Mouse (Mus musculus) monocyte, adult 5-6 weeks (primary cell): ENCODE data around the gene Ncoa5. TPM values are rescaled to one million over a fixed set of nuclear protein-coding genes. Genes with fewer than 3 reads are reported as not detected.

Experiments
- ATAC-seq: fragments of 153-309, 156-312 bp; replicated peaks from 2 replicates; pipeline ENCODE4 v1.8.0; 2017; ENCODE audit warnings: mild to moderate bottlenecking; ENCODE audit not compliant: low TSS enrichment, insufficient number of reproducible peaks, severe bottlenecking, poor library complexity, low FRiP score
- total RNA-seq: library from RNA; stranded (forward); fragments of 200-1000, 200-491, 200-594 nt; gene quantifications from 3 replicates; pipeline ENCODE4 v1.2.3, GENCODE M21; 2017

Gene Ncoa5
- total RNA-seq, 1 experiment from 2014 or later: 37.3 TPM

- ATAC-seq: no peak
These were observed 16.9 kb upstream of the Ncoa5 start for GRCm38 (mm10) chr2:165051566-165051965.

GRCm38 (mm10) chr2:165050826-165051548 lies 16.3 kb upstream of the Ncoa5 start:
- no peak for ATAC-seq

DNA sequence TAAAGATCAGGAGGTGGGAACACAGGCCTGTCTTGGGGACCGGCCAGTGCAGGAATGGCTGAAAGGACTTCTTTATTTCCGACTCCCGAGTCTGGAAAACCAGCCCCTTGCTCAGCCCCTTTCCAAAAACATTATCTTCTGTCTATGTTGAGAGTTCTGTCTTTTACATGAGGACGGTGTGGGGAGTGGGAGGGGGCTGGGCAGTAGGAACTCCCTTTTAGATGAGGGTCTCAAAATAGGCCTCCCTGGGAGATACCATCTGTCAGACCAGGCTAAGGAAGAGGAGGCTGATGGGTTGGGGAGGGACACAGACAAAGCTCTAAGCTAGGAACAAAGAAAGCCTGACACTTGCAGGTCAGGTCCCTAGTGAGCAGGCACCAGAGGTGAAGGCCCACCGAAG lies 14.4 kb upstream of the Ncoa5 start:
- 0 out of 2 replicates have a peak, but pooled peaks have one; percentile 40 for ATAC-seq

DNA sequence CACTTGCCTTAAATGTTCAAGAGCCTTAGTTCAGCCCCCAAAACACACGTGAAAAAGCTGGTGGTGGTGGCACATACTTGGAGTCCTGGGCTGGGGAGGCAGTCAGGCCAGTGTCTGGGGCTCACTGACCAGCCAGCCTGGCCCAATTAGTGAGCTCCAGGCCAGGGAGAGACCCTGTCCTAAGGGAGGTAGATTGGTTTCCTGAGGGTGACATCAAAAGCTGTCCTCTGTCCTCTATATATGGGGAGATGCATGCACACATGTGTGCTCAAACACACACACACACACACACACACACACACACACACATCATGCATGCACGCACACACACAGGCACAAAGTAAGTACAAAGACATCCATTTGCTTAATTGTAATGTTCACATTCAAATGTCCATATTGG lies 9.1 kb upstream of the Ncoa5 start:
- no peak for ATAC-seq

DNA sequence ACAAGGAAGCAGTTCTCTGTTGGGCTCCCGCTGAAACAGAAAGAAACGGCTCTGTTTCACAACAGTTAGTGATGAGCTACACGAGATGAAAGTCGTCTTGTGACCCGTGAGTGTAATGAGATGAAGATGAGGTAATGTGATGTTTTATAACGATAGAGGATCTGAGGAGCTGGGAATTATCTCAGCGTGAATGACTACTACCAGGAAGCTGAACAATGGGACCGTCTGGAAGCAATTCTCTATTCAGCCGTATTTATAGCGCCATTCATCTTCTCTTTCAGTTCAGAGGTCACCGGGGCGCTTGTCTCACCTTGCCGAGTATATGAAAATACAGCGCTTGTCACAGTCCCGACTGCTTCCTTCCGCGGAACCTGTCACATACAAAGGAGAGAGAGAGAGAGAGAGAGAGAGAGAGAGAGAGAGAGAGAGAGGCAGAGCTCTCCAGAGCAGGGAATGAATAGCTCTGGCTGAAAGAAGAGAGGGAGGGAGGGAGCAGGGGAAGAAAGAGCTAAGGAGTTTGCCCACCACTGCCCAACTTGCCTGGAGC lies 8.5 kb upstream of the Ncoa5 start:
- ATAC-seq: no peak

GRCm38 (mm10) chr2:165042126-165042525 lies 7.5 kb upstream of the Ncoa5 start:
- no peak for ATAC-seq

GRCm38 (mm10) chr2:165037415-165037814 lies 2.7 kb upstream of the Ncoa5 start:
- no peak for ATAC-seq

- ATAC-seq: no peak
These were observed 378 bp upstream of the Ncoa5 start for GRCm38 (mm10) chr2:165035058-165035431.

GRCm38 (mm10) chr2:165033306-165033705 lies 1.4 kb downstream of the Ncoa5 start:
- ATAC-seq: no peak

DNA sequence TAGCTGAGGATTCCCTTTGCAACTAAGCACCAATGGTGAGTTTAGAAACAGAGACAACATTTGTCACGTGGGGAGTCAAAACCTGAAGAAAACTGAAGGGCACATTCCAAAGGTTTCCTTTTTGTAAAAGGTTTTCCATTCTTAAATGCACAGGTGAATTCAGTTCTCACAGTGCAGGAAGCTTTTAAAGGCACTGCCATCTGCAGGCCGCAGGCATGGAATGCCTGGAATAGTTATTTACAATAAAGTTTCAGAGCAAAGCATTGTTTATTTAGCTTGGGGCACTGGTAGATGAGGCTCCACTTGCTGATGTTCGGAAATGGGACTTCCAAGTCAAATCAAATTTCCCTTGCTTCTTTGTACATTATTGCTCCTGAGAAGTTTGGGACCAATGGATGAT lies 2.1 kb downstream of the Ncoa5 start:
- no peak for ATAC-seq

DNA sequence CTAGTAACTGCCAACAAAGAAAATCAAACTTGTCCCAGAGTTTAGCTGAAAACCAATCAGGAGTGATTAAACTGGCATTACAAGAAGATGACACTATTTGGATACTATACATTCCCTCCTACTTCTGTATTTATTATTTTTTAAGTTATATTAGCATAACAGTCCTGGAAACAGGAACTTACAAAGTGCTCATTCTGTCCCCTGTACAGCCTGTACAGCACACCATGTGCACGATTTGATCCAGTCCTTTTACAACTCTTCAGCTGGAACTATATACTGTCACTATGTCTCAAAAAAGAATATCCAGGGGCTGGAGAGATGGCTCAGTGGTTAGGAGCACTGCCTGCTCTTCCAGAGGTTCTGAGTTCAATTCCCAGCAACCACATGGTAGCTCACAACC lies 7.5 kb downstream of the Ncoa5 start:
- peak; percentile 40; the same call in 1 of the 2 replicates for ATAC-seq

- ATAC-seq: no peak
These were observed 14.2 kb downstream of the Ncoa5 start for GRCm38 (mm10) chr2:165020490-165020889.

DNA sequence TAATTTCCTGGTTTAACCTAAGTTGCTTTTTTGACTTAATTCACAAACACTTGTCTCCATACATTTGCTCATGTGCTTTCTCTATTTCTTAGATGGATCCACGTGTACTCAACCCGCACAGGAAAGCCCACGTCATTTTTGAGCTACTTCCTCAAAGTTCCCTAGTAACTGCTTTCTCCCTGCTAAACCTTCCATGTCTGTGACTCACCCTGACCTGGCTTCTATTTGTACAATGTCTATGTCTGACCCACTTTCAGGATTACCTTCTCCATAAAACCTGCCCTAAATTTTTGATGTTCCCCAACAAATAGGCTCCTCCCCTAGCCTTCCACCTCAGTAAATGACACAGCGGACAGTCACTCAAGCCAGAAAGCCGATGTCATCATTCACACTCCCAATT lies 19.7 kb downstream of the Ncoa5 start:
- ATAC-seq: no peak

DNA sequence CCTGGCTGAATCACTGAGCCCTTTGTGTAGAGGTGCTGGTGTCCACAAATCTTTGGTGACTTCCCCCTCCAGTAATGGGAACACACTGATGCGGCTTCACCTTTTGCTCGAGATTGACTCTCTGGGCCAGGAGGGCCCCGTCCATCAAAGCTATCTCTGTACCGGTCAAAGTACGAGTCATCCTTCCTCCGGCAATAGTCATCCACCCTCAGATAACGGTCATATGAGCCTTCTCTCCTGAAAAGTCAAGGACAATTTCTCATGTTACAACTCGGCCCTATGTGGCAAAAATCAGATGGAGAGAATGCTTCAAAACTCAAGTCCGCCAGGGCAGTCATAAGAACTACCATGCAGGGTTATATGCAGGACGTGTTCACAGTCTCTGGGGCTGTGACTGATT lies 24.3 kb downstream of the Ncoa5 start:
- ATAC-seq: no peak

DNA sequence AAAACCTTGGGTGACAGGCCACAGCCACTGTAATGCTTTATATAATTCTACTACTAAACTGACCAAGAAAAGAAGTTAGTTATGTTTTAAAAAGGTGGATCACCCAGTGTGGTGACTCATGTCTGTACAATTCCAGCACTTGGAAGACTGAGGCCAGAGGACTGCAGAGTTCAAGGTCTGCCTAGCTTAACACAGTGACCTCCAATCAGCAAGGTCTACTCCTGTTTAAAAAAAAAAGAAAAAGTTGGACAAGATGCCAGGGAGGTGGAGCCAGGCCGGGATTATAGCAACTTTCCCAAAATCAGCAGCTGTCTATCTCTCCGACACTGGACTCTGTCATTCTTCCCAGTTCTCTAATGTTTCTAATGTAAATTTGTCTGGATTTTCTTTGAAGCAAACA lies 25.1 kb downstream of the Ncoa5 start:
- ATAC-seq: no peak

GRCm38 (mm10) chr2:165009161-165009560 lies 25.5 kb downstream of the Ncoa5 start:
- ATAC-seq: no peak

DNA sequence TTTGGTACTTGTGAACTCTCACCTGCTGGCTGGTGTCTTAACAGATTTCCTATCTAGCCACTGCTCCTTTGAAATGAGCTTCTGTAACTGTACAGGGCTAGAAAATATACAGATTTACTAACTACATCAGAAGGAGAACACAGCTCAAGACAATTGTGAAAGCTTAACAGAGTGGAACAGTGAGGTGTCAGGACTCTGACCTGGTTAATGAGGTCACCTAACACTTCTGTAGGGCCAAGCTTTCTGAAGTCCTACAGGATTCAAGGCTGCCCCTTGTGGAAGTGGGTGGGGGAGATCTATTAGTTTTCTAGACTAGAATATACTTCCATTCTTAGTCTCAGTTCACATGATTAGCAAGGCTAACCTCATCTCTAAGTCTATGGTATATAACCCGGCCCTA lies 26.7 kb downstream of the Ncoa5 start:
- no peak for ATAC-seq

GRCm38 (mm10) chr2:165006813-165007212 lies 27.9 kb downstream of the Ncoa5 start:
- ATAC-seq: no peak

- no peak for ATAC-seq
These were observed 30.4 kb downstream of the Ncoa5 start for GRCm38 (mm10) chr2:165004237-165004636.

DNA sequence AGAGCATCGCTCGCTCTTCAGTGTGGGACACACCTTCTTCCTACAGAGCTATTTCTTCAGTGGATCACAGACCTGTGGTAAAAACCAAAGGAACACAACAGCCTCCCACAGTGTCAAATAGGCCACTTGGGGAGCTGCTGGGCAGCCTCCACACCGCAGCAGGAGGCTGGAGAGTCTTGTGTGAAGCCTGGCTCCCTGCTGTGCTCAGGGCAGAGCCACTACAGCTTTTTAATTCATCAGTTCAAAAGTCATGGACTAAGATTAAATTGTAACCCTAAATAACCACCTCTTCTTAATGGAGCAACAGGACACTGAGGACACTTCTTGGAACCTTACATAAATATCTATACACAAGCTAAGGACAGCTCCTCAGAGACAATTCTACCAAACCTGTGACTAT lies 31.6 kb downstream of the Ncoa5 start:
- ATAC-seq: no peak

GRCm38 (mm10) chr2:165001958-165002357 lies 32.7 kb downstream of the Ncoa5 start:
- no peak for ATAC-seq
